Mouse (Mus musculus) thymus, adult 2 months (tissue): ENCODE measurements at regions not wholly inside any gene's neighbourhood (a gene's known extent, or its start where the extent isn't known, plus 50 kb on each side); places are given as distances from the start of the nearest gene placed in this dataset.

ENCODE experiments used
- CTCF ChIP-seq: fragments of 200-500 bp; IDR thresholded peaks from 2 replicates; pipeline ENCODE4 v1.5.1; 2012; ENCODE audit warnings: mild to moderate bottlenecking, control low read depth, low read length, moderate library complexity, borderline replicate concordance; ENCODE audit not compliant: control insufficient read depth, poor library complexity, insufficient read depth; ENCODE audit errors: extremely low read depth
- POLR2A ChIP-seq: fragments of 200-500 bp; IDR thresholded peaks from 2 replicates; pipeline ENCODE4 v1.6.1; 2012; ENCODE audit warnings: mild to moderate bottlenecking, low read length, control low read depth, moderate library complexity; ENCODE audit not compliant: control insufficient read depth, poor library complexity, insufficient read depth; ENCODE audit errors: extremely low read depth

DNA sequence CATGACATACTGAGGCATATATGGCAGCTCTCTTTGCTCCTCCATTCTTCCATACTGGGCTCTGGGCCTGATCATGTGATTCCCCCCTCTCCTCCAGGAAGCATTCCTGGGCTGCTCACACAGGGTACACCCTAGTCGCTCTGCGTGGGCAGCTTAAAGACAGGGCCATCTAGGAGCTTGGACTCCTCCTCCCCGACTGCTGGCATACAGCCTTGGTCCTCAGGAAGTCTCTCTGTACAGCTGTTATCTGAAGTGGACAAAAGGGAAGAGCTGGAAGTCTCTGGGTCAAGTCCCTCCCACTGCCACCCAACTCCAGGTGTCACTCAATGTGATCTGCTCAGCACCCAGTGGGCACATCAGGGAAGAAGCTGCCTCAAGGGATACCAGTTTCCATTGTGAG lies 102.6 kb upstream of the Zfp618 start:
- TF ChIP-seq CTCF, result no peak
- no peak for TF ChIP-seq POLR2A
